Mouse (Mus musculus) spleen, adult 2 months (tissue): ENCODE measurements around the gene Spns1.

Source experiments
- CTCF ChIP-seq: fragments of 200-500 bp; IDR thresholded peaks from 2 replicates; pipeline ENCODE4 v1.5.1; 2011; ENCODE audit warnings: mild to moderate bottlenecking, inconsistent platforms; ENCODE audit not compliant: insufficient read depth, insufficient read length, insufficient replicate concordance; ENCODE audit errors: extremely low read depth
- POLR2A ChIP-seq: fragments of 200-500 bp; IDR thresholded peaks from 2 replicates; pipeline ENCODE4 v1.6.1; 2011; ENCODE audit warnings: low read depth, low read length, inconsistent platforms

DNA sequence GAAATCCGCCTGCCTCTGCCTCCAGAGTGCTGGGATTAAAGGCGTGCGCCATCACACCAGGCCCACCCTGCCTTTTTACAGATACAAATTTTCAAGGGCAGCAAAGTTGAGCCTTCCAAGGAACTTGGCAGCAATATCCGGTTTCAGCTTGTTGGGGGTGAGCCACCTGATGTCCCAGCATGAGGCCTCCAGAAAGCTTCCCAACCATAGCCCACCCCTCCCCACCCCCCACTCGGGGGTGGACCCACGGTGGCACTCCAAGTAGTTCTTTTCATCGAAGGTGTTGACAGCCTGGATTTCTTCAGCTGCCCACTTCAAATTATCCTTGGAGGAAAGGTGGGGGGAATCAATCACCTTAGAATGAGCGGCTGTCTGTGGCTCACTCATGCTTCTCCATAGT lies 38.3 kb downstream of the Spns1 start:
- TF ChIP-seq CTCF (no peak), POLR2A (no peak)
